Mouse (Mus musculus): Measurements from ENCODE around the gene 7530416G11Rik. TPM values are rescaled to one million over a fixed set of nuclear protein-coding genes. Genes with fewer than 3 reads are reported as not detected.

7530416G11Rik gene
- polyA plus RNA-seq, 1 experiment from 2014 or later = not detected

DNA sequence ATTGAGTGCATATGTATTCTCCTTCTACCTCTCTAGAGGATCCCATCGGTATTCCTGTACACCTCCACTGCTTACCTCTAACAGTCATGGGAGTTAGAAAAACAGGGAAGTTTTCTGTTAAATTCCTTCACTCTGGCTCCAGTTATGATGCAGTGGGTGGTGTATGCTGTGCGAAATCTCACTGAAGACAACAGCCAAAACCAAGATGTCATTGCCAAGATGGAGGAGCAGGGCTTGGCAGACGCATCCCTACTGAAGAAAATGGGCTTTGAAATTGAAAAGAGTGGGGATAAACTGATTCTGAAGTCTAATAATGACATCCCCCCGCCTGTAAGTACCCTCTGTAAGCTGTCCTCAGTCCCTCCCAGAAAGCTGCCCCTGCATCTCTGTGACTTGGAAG, 40.9 kb downstream of the 7530416G11Rik start:
- Histone ChIP-seq H3K9me3 (replicated peaks; ENCODE audit: control insufficient read depth, low read length) (no peaks in the 10 kb centered on the region), H3K4me1 (ENCODE audit: control insufficient read depth, insufficient read depth, low read length) (no peaks in the 10 kb centered on the region), H3K27me3 (ENCODE audit: control insufficient read depth, insufficient read depth, low read length) (no peaks in the 10 kb centered on the region), H3K36me3 (replicated peaks; ENCODE audit: control insufficient read depth, insufficient read depth, low read depth, low read length) (peaks cover 3% of the 10 kb centered on the region; the same call in 1 of the 2 replicates), H3K4me3 (ENCODE audit: low read depth, low read length) (no peak overlapping the region), H3K27ac (replicated peaks; ENCODE audit: low read depth, low read length) (0 out of 2 replicates have a peak overlapping the region, but pooled peaks have one; percentile 20), H3K9ac (replicated peaks; ENCODE audit: low read length) (no peak overlapping the region), H3K4me2 (ENCODE audit: low read depth, low read length) (no peak overlapping the region)
- no peak for DNase-seq (ENCODE audit: low spot score)
- whole genome bisulfite sequencing = 82% methylated on average over 4 of the region's 4 CpGs
- ATAC-seq (replicated peaks; ENCODE audit: insufficient number of reproducible peaks, low FRiP score, low TSS enrichment, low read depth) = no peak

GRCm38 (mm10) chr15:85461541-85461940, 41.5 kb downstream of the 7530416G11Rik start:
- no peak overlapping the region for H3K9ac ChIP-seq (replicated peaks; ENCODE audit: low read length)
- no peaks in the 10 kb centered on the region for H3K9me3 ChIP-seq (replicated peaks; ENCODE audit: control insufficient read depth, low read length)
- peaks cover 3% of the 10 kb centered on the region; the same call in 1 of the 2 replicates for H3K36me3 ChIP-seq (replicated peaks; ENCODE audit: control insufficient read depth, insufficient read depth, low read depth, low read length)
- 0 out of 2 replicates have a peak overlapping the region, but pooled peaks have one; percentile 20 for H3K27ac ChIP-seq (replicated peaks; ENCODE audit: low read depth, low read length)
- peak; percentile 53; the same call in 1 of the 2 replicates for ATAC-seq (replicated peaks; ENCODE audit: insufficient number of reproducible peaks, low FRiP score, low TSS enrichment, low read depth)
- 67% methylated on average over 4 of the region's 4 CpGs for WGBS
- peak; percentile 19 for DNase-seq (ENCODE audit: low spot score)
- no peak overlapping the region for H3K4me2 ChIP-seq (ENCODE audit: low read depth, low read length)
- no peaks in the 10 kb centered on the region for H3K27me3 ChIP-seq (ENCODE audit: control insufficient read depth, insufficient read depth, low read length)
- H3K4me1 ChIP-seq (ENCODE audit: control insufficient read depth, insufficient read depth, low read length) = no peaks in the 10 kb centered on the region
- no peak overlapping the region for H3K4me3 ChIP-seq (ENCODE audit: low read depth, low read length)

DNA sequence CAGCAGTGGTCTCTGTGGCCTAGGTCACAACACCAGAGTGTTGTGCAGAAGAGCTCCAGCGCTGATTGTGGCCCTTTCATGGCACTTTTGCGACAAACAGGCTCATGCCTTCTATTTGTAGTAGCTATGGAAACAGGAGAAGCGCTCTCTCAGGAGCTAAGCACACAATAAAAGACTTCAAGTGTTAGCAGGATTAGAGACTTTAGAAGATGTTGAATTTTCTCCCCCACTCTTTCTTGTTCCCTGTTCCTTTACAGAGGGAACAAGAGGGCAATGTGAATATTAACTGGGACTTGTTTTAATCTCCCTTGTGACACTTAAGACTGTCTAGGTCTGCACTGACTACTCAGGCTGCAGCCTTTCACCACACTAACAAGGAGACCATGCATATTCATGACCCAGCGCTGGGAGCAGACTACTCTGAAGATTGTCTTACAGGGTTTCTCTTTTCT, 44.4 kb downstream of the 7530416G11Rik start:
- no peak; the same call in 1 of the 2 replicates for ATAC-seq (replicated peaks; ENCODE audit: insufficient number of reproducible peaks, low FRiP score, low TSS enrichment, low read depth)
- H3K27me3 ChIP-seq (ENCODE audit: control insufficient read depth, insufficient read depth, low read length) = no peaks in the 10 kb centered on the region

GRCm38 (mm10) chr15:85457838-85458237, 45.2 kb downstream of the 7530416G11Rik start:
- H3K36me3 ChIP-seq (replicated peaks; ENCODE audit: control insufficient read depth, insufficient read depth, low read depth, low read length) = peaks cover 6% of the 10 kb centered on the region
- DNase-seq (ENCODE audit: low spot score) (peak; percentile 26), ATAC-seq (replicated peaks; ENCODE audit: insufficient number of reproducible peaks, low FRiP score, low TSS enrichment, low read depth) (no peak)
- no peaks in the 10 kb centered on the region for H3K4me1 ChIP-seq (ENCODE audit: control insufficient read depth, insufficient read depth, low read length)
- H3K27me3 ChIP-seq (ENCODE audit: control insufficient read depth, insufficient read depth, low read length) = no peaks in the 10 kb centered on the region
- no peak overlapping the region for H3K4me2 ChIP-seq (ENCODE audit: low read depth, low read length)
- no peak overlapping the region for H3K4me3 ChIP-seq (ENCODE audit: low read depth, low read length)
- no peaks in the 10 kb centered on the region for H3K9me3 ChIP-seq (replicated peaks; ENCODE audit: control insufficient read depth, low read length)
- no peak overlapping the region for H3K9ac ChIP-seq (replicated peaks; ENCODE audit: low read length)
- 81% methylated on average over 8 of the region's 8 CpGs for WGBS
- H3K27ac ChIP-seq (replicated peaks; ENCODE audit: low read depth, low read length) = no peak overlapping the region

More for the DNA sequence above, 44.4 kb downstream of the 7530416G11Rik start:
- no peak overlapping the region for H3K4me2 ChIP-seq (ENCODE audit: low read depth, low read length)
- no peaks in the 10 kb centered on the region for H3K4me1 ChIP-seq (ENCODE audit: control insufficient read depth, insufficient read depth, low read length)
- no peaks in the 10 kb centered on the region for H3K9me3 ChIP-seq (replicated peaks; ENCODE audit: control insufficient read depth, low read length)
- H3K4me3 ChIP-seq (ENCODE audit: low read depth, low read length) = no peak overlapping the region
- no peak overlapping the region for H3K27ac ChIP-seq (replicated peaks; ENCODE audit: low read depth, low read length)
- WGBS = 52% methylated on average over 4 of the region's 4 CpGs
- DNase-seq (ENCODE audit: low spot score) = peak; percentile 18
- no peak overlapping the region for H3K9ac ChIP-seq (replicated peaks; ENCODE audit: low read length)
- peaks cover 6% of the 10 kb centered on the region for H3K36me3 ChIP-seq (replicated peaks; ENCODE audit: control insufficient read depth, insufficient read depth, low read depth, low read length)

- H3K4me1 ChIP-seq (ENCODE audit: control insufficient read depth, insufficient read depth, low read length) = no peaks in the 10 kb centered on the region
- WGBS = 86% methylated on average over 8 of the region's 8 CpGs
- H3K9ac ChIP-seq (replicated peaks; ENCODE audit: low read length) = no peak overlapping the region
- H3K27me3 ChIP-seq (ENCODE audit: control insufficient read depth, insufficient read depth, low read length) = no peaks in the 10 kb centered on the region
- DNase-seq (ENCODE audit: low spot score) (no peak), ATAC-seq (replicated peaks; ENCODE audit: insufficient number of reproducible peaks, low FRiP score, low TSS enrichment, low read depth) (no peak)
- peaks cover 3% of the 10 kb centered on the region for H3K36me3 ChIP-seq (replicated peaks; ENCODE audit: control insufficient read depth, insufficient read depth, low read depth, low read length)
- H3K4me2 ChIP-seq (ENCODE audit: low read depth, low read length) = no peak overlapping the region
- H3K9me3 ChIP-seq (replicated peaks; ENCODE audit: control insufficient read depth, low read length) = no peaks in the 10 kb centered on the region
- H3K4me3 ChIP-seq (ENCODE audit: low read depth, low read length) = no peak overlapping the region
- no peak overlapping the region for H3K27ac ChIP-seq (replicated peaks; ENCODE audit: low read depth, low read length)
These were observed 46.1 kb downstream of the 7530416G11Rik start for GRCm38 (mm10) chr15:85456891-85457290.

DNA sequence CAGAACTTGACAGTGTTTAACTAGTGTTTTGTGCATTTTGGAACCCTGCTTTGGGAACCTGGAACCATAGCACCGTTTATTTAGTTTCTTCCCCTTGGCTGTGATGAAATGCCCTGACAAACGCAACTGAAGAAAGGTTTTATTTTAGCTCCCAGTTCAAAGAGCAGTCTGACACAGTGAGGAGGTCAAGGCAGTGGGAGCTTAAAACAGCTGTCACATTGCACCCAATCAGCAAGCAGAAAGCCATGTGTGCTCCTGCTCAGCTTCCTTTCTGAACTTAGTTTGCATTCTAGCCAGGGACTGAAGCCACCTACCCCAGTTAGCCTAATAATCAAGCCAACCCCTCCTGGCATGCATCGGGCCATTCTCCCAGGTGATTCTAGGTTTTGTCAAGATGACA, 56.4 kb downstream of the 7530416G11Rik start:
- DNase-seq (ENCODE audit: low spot score) = no peak
- no peak overlapping the region for H3K9ac ChIP-seq (replicated peaks; ENCODE audit: low read length)
- WGBS = 82% methylated on average over 3 of the region's 3 CpGs
- no peak overlapping the region for H3K4me3 ChIP-seq (ENCODE audit: low read depth, low read length)
- H3K27ac ChIP-seq (replicated peaks; ENCODE audit: low read depth, low read length) = no peak overlapping the region
- H3K27me3 ChIP-seq (ENCODE audit: control insufficient read depth, insufficient read depth, low read length) = no peaks in the 10 kb centered on the region
- ATAC-seq (replicated peaks; ENCODE audit: insufficient number of reproducible peaks, low FRiP score, low TSS enrichment, low read depth) = no peak
- no peaks in the 10 kb centered on the region for H3K9me3 ChIP-seq (replicated peaks; ENCODE audit: control insufficient read depth, low read length)
- no peak overlapping the region for H3K4me2 ChIP-seq (ENCODE audit: low read depth, low read length)
- H3K4me1 ChIP-seq (ENCODE audit: control insufficient read depth, insufficient read depth, low read length) = no peaks in the 10 kb centered on the region
- H3K36me3 ChIP-seq (replicated peaks; ENCODE audit: control insufficient read depth, insufficient read depth, low read depth, low read length) = no peaks in the 10 kb centered on the region

Other genes starting within 250 kb of the 7530416G11Rik start
- 378 and 380 TPM in 2 replicates for gene Atxn10, start 167.0 kb downstream of the 7530416G11Rik start, polyA plus RNA-seq (2014; fragmentation: Nextera tagmentation; extraction: Ambion mirVana)
- 20.3 and 28.5 TPM in 2 replicates for gene Wnt7b, start 79.2 kb upstream of the 7530416G11Rik start, polyA plus RNA-seq (2014; fragmentation: Nextera tagmentation; extraction: Ambion mirVana)
- gene Ppara, start 231.8 kb upstream of the 7530416G11Rik start, polyA plus RNA-seq (2014; fragmentation: Nextera tagmentation; extraction: Ambion mirVana) = 0.28 and 1.4 TPM in 2 replicates